Mouse (Mus musculus): ENCODE measurements around the gene 4930556J24Rik.

- TF ChIP-seq CTCF (conservative IDR thresholded peaks at IDR 0.05; ENCODE audit: insufficient read depth, insufficient read length, low read depth, low read length) (no peak), POLR2A (IDR thresholded peaks at IDR 0.05; ENCODE audit: low read depth, low read length) (no peak)
Observed at GRCm38 (mm10) chr11:3982275-3983209, 6.0 kb upstream of the 4930556J24Rik start.
